Mouse (Mus musculus) embryonic facial prominence, embryonic 15.5 days (tissue): ENCODE results near the gene Olfr263. TPM values are rescaled to one million over a fixed set of nuclear protein-coding genes. Genes with fewer than 3 reads are reported as not detected.
"Not testable (repeated sequence)": the region's sequence is repeated elsewhere in the genome, so short reads cannot be mapped to it uniquely, and the experiment has no call there.

Experiments used
- ATAC-seq: fragments of 200-750 bp; cut with Nextera tagmentation; 2 replicates; pipeline ENCODE4 v1.8.0; 2017; ENCODE audit warnings: low read depth, moderate TSS enrichment; ENCODE audit not compliant: insufficient number of reproducible peaks, low FRiP score, low TSS enrichment
- H3K27ac ChIP-seq: fragments of 300-500 bp; sonication (generic); replicated peaks from 2 replicates; pipeline ENCODE4 v1.5.1; 2015; ENCODE audit warnings: mild to moderate bottlenecking, inconsistent platforms
- H3K27me3 ChIP-seq: fragments of 300-500 bp; sonication (generic); 2 replicates; pipeline ENCODE4 v1.6.1; 2015; ENCODE audit warnings: inconsistent platforms
- H3K36me3 ChIP-seq: fragments of 300-500 bp; sonication (generic); 2 replicates; pipeline ENCODE4 v1.6.1; 2015; ENCODE audit warnings: mild to moderate bottlenecking, inconsistent platforms
- H3K4me1 ChIP-seq: fragments of 300-500 bp; sonication (generic); 2 replicates; pipeline ENCODE4 v1.6.1; 2015; ENCODE audit warnings: inconsistent platforms
- H3K4me2 ChIP-seq: fragments of 300-500 bp; sonication (generic); replicated peaks from 2 replicates; pipeline ENCODE4 v1.6.1; 2015; ENCODE audit warnings: mild to moderate bottlenecking, inconsistent platforms
- H3K4me3 ChIP-seq: fragments of 300-500 bp; sonication (generic); replicated peaks from 2 replicates; pipeline ENCODE4 v1.5.1; 2015; ENCODE audit warnings: mild to moderate bottlenecking, inconsistent platforms
- H3K9ac ChIP-seq: fragments of 300-500 bp; sonication (generic); 2 replicates; pipeline ENCODE4 v1.6.1; 2015; ENCODE audit warnings: inconsistent platforms
- H3K9me3 ChIP-seq: fragments of 300-500 bp; sonication (generic); replicated peaks from 2 replicates; pipeline ENCODE4 v1.6.1; 2016; ENCODE audit warnings: inconsistent platforms
- WGBS: fragments of 180-500 bp; shearing (Covaris S2); methylation state at CpG from one replicate; pipeline ENCODE4 v1.1.7; 2015; 5-methylcytosine and 5-hydroxymethylcytosine counted together
- polyA plus RNA-seq: library from polyadenylated mRNA; unstranded; fragments of >200 nt; fragmentation: Nextera tagmentation; extraction: Ambion mirVana; gene quantifications from 2 replicates; pipeline ENCODE4 v1.2.1, GENCODE M21; 2015

The Olfr263 gene
- polyA plus RNA-seq = not detected in 2 replicates

DNA sequence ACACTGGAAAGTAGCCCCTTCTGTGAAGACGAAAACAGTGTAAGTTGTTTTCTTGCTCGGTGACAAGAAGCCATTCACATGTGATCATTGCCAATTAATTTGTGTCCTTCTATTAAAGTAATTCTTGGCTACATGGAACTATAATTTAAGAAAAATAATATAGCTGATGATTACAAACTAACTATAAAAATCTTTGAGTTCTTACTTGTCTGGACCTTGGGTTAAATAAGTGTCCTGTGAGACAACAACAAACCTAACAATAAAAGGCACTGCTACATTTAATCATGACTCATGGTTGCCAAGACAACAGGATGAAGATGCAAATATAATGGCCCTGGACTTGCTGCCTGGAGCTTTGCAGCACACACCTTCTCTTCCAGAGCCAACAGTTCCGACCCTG, at the start of gene Olfr263:
Gene Olfr263 (plus strand): TSS at position 301 of the 400 bp plus-strand sequence.
- not testable (repeated sequence) for H3K4me2 ChIP-seq, H3K27me3 ChIP-seq, H3K9ac ChIP-seq, ATAC-seq, H3K4me1 ChIP-seq, H3K27ac ChIP-seq, H3K4me3 ChIP-seq, H3K36me3 ChIP-seq, H3K9me3 ChIP-seq
- WGBS = 74% methylated on average over 3 of the region's 3 CpGs

DNA sequence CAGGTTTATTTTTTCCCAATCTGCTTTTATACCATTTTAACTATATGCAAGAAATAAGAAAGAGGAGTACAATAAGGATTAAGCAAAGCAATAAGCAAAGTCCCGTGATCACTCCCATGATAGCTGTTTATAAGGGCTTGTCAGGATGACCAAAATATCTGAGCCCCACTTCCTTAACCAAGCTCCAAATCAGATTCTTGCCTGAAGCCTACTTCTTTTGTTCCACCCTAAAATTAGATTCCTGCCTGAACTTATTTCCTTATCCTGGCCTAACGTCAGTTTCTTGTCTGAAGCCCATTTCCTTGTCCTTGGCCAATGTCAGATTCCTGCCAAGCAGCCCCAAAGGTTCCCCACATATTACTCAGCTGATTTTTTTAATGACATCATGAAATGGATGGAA, 46.8 kb upstream of the Olfr263 start:
- no peak for ATAC-seq
- Histone ChIP-seq H3K4me2 (no peak overlapping the region), H3K9ac (no peak overlapping the region), H3K27me3 (no peaks in the 10 kb centered on the region), H3K4me3 (no peak overlapping the region), H3K27ac (no peak overlapping the region), H3K9me3 (no peaks in the 10 kb centered on the region), H3K4me1 (no peaks in the 10 kb centered on the region), H3K36me3 (no peaks in the 10 kb centered on the region)
- WGBS = 55% methylated on average over 2 of the region's 2 CpGs

DNA sequence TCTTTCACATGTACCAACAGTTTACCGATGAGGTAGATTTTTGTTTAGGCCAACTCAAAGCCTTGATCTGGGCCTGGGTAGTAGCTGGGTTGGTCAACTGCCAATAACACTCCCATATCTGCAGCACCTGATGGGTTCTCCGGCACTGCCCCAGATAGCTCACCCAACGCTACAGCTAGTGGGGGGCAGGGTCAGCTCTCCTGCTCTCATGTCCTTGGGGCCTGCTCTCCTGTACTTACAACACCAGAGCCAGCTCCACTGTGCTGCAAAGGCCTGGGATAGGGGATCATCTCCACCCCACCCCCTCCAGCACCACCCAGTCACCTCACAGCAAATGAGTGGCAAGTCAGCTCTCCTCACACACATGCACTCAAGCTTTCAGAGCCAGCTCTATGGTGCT, 19.7 kb upstream of the Olfr263 start:
- Histone ChIP-seq H3K4me2 (no peak overlapping the region), H3K4me1 (no peaks in the 10 kb centered on the region), H3K27me3 (no peaks in the 10 kb centered on the region), H3K9ac (no peak overlapping the region), H3K27ac (no peak overlapping the region), H3K36me3 (no peaks in the 10 kb centered on the region), H3K9me3 (no peaks in the 10 kb centered on the region), H3K4me3 (no peak overlapping the region)
- ATAC-seq = 0 out of 2 replicates have a peak, but pooled peaks have one; percentile 19
- WGBS = 90% methylated on average over 3 of the region's 3 CpGs

DNA sequence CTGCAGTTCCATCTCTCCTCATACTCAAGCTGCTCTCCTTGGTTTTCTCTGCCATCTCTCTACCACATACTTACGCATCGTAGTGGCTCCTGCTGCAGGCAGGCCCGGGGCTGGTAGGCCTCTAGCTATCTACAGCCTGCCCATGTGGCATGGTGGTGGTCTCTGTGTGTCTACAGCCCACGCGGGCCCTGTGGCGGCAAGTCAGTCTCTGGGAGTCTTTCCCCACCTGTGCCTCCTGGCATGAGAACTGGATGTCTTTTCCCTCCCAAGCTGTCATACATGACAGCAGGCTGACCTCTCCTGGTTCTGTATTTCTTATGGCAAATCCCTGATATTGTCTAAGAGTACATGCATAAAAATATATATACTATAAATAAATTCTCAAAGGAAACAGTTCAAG, 19.0 kb upstream of the Olfr263 start:
- no peak overlapping the region for H3K27ac ChIP-seq
- no peak overlapping the region for H3K4me2 ChIP-seq
- 85% methylated on average over 6 of the region's 6 CpGs for WGBS
- no peak overlapping the region for H3K4me3 ChIP-seq
- H3K27me3 ChIP-seq = no peaks in the 10 kb centered on the region
- ATAC-seq = no peak; the same call in 1 of the 2 replicates
- no peak overlapping the region for H3K9ac ChIP-seq
- H3K36me3 ChIP-seq = no peaks in the 10 kb centered on the region
- no peaks in the 10 kb centered on the region for H3K4me1 ChIP-seq
- H3K9me3 ChIP-seq = no peaks in the 10 kb centered on the region

DNA sequence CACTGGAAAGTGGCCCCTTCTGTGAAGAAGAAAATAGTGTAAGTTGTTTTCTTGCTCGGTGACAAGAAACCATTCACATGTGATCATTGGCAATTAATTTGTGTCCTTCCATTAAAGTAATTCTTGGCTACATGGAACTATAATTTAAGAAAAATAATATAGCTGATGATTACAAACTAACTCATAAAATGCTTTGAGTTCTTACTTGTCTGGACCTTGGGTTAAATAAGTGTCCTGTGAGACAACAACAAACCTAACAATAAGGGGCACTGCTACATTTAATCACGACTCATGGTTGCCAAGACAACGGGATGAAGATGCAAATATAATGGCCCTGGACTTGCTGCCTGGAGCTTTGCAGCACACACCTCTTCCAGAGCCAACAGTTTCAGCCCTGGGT, 18.3 kb upstream of the Olfr263 start, which contains the start of gene Olfr1369-ps1:
Gene Olfr1369-ps1 (plus strand): TSS at position 301 of the 400 bp plus-strand sequence.
- not testable (repeated sequence) for H3K4me1 ChIP-seq, H3K9me3 ChIP-seq, ATAC-seq, H3K36me3 ChIP-seq, H3K9ac ChIP-seq, H3K4me2 ChIP-seq, H3K27ac ChIP-seq, H3K4me3 ChIP-seq, H3K27me3 ChIP-seq
- WGBS = 75% methylated on average over 3 of the region's 3 CpGs

DNA sequence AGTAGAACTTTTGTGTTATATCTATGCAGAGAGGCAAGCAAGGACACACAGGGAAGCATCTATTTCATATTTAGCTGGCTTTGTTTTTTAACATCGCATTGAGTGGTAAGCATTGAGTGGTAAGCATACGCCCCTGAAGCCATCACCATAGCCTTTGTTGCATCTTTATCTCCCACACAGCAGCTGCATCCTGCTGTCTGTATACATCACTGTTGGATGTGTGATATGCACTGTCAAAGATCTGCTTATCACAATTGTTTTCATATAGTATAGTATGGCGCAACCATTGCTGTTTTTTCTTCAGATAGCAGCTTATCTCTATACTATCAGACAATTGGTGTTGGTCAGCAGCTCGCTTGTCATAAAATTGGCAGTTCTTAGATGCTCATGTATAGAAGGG, 15.3 kb upstream of the Olfr263 start:
- WGBS = 78% methylated on average over 4 of the region's 4 CpGs

DNA sequence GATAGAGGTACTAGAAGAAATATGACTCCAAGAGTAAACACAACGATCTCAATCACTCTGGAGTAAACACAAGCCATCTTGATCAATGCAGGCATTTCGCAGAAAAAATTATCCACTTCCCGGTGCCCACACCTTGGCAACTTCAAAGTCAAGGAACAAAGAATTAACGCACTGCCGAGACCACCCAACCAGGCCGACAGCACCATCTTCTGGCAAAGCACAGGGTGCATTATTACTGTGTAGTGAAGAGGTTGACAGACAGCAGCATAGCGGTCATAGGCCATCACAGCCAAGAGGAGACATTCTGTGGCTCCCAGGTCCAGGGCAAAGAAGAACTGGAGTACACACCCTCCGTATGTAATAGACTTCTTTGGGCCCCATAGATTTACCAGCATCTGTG, 13.0 kb downstream of the Olfr263 start:
- no peaks in the 10 kb centered on the region for H3K27me3 ChIP-seq
- H3K4me2 ChIP-seq = no peak overlapping the region
- H3K9me3 ChIP-seq = no peaks in the 10 kb centered on the region
- H3K27ac ChIP-seq = no peak overlapping the region
- no peaks in the 10 kb centered on the region for H3K4me1 ChIP-seq
- no peak overlapping the region for H3K9ac ChIP-seq
- no peaks in the 10 kb centered on the region for H3K36me3 ChIP-seq
- ATAC-seq = no peak
- no peak overlapping the region for H3K4me3 ChIP-seq
- 44% methylated on average over 8 of the region's 8 CpGs for WGBS

More for the DNA sequence above, 15.3 kb upstream of the Olfr263 start:
- H3K27ac ChIP-seq = no peak overlapping the region
- no peak overlapping the region for H3K4me3 ChIP-seq
- H3K27me3 ChIP-seq = no peaks in the 10 kb centered on the region
- H3K4me2 ChIP-seq = no peak overlapping the region
- no peaks in the 10 kb centered on the region for H3K9me3 ChIP-seq
- H3K9ac ChIP-seq = no peak overlapping the region
- H3K4me1 ChIP-seq = no peaks in the 10 kb centered on the region
- H3K36me3 ChIP-seq = no peaks in the 10 kb centered on the region
- no peak for ATAC-seq

DNA sequence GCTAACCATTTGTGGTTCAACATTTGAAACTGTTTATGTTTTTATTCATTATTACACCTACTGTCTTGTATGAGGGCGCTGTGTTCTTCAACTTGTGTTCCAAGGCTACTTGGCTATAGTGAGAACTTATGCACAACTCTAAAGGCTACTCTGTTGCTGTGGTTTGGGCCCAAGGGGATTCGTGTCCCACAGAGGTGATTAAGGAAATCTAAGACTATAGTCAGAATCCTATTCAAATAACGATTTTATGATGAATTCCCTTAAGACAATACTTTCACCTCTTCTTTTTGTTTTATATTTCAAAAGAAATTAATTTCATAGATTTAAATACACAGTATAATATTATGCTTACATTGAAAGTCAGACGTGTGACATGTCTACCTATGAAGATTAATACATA, 16.3 kb downstream of the Olfr263 start, which contains the start of gene Olfr1368:
Gene Olfr1368 (minus strand): TSS at position 101 of the 400 bp plus-strand sequence.
- no peak for ATAC-seq
- Histone ChIP-seq H3K9me3 (no peaks in the 10 kb centered on the region), H3K27me3 (no peaks in the 10 kb centered on the region), H3K36me3 (no peaks in the 10 kb centered on the region), H3K4me2 (no peak within 1 kb of the TSS), H3K9ac (no peak within 1 kb of the TSS), H3K4me3 (no peak within 1 kb of the TSS), H3K4me1 (no peaks in the 10 kb centered on the region), H3K27ac (no peak within 1 kb of the TSS)
- 72% methylated on average over 4 of the region's 4 CpGs for WGBS

DNA sequence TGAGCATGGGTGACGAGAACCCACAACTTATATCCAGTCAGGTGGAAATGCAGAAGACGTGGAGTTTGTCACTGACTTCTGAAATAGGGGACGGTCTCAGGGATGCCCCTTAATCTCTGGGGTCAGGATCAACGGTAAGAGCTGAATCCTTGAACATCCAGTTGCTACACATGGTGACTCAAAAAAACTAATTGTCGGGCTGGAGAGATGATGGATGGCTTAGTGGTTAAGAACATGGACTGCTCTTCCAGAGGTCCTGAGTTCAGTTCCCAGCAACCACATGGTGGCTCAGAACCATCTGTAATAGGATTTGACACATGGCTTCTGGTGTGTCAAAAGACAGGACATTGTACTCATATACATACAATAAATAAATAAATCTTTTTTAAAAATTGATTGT, 26.4 kb downstream of the Olfr263 start:
- no peak for ATAC-seq
- H3K27me3 ChIP-seq = 0 out of 2 replicates have a peak, but pooled peaks cover 4% of the 10 kb centered on the region
- H3K4me1 ChIP-seq = peaks cover 6% of the 10 kb centered on the region; the same call in 1 of the 2 replicates
- H3K9me3 ChIP-seq = no peaks in the 10 kb centered on the region
- H3K4me2 ChIP-seq = no peak overlapping the region
- H3K27ac ChIP-seq = no peak overlapping the region
- H3K4me3 ChIP-seq = no peak overlapping the region
- 81% methylated on average over 5 of the region's 5 CpGs for WGBS
- no peaks in the 10 kb centered on the region for H3K36me3 ChIP-seq
- no peak overlapping the region for H3K9ac ChIP-seq

DNA sequence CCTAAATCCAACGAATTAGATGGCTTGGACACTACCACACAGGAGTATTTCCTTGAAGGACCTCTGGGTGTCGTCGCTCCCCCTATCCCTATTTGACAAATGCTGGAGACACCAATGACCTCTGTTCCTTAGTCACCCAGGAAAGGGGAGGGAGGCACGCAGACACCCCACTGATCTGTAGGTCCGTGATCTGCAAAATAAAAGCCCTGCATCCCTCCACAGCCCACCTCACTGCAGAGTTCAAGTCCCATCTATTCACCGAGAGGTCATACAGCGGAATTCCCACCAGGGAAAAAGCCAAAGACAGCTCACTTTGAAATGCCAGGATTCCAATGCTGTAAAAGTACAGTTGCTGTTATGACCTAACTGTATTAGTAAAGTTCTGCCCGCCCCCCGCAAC, 28.6 kb downstream of the Olfr263 start:
- H3K36me3 ChIP-seq = no peaks in the 10 kb centered on the region
- no peak overlapping the region for H3K9ac ChIP-seq
- H3K4me1 ChIP-seq = peaks cover 6% of the 10 kb centered on the region; the same call in 1 of the 2 replicates
- H3K27me3 ChIP-seq = 0 out of 2 replicates have a peak, but pooled peaks cover 4% of the 10 kb centered on the region
- peak overlapping the region; percentile 94 for H3K4me2 ChIP-seq
- no peak overlapping the region for H3K4me3 ChIP-seq
- no peak for ATAC-seq
- WGBS = 8% methylated on average over 9 of the region's 9 CpGs
- no peaks in the 10 kb centered on the region for H3K9me3 ChIP-seq
- no peak overlapping the region for H3K27ac ChIP-seq

DNA sequence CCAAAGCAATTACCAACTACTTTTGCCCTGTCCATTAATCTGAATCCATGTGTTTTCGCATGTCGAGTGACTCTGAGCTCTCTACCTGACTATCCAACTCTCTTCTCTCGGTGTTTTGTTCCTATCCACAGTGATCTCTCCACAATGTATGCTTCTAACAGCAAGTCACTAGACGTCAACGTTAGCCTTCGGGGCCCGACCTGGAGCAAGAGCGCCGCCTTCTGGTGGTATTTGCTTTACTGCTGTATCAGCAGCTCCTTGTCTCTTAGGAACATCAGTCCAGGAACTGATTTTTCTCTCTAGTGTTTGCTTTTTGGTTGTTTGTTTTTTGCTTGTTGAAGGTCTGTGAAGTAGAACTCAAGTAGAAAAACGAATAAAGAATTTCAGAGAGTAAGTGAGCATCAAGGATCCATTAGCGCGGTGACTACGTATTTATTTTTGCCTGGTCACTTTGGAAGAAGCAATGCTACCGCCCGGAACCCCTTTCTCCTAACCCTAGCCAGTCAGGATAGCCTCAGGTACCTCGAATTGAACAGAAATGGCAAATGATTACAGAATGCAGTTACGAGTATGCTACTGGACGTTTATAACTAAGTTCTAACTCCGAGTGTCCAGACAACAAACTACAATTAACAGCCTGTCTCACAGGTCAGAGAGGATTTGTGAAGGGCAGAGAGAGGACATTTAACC, 29.5 kb downstream of the Olfr263 start:
- Histone ChIP-seq H3K27ac (no peak overlapping the region), H3K4me3 (peak overlapping the region; percentile 74), H3K9me3 (no peaks in the 10 kb centered on the region), H3K4me1 (peaks cover 6% of the 10 kb centered on the region; the same call in 1 of the 2 replicates), H3K27me3 (0 out of 2 replicates have a peak, but pooled peaks cover 4% of the 10 kb centered on the region), H3K36me3 (no peaks in the 10 kb centered on the region), H3K9ac (peak overlapping the region; percentile 24; the same call in 1 of the 2 replicates), H3K4me2 (peak overlapping the region; percentile 94)
- WGBS = under 1% methylated on average over 19 of the region's 19 CpGs
- no peak; the same call in 1 of the 2 replicates for ATAC-seq

DNA sequence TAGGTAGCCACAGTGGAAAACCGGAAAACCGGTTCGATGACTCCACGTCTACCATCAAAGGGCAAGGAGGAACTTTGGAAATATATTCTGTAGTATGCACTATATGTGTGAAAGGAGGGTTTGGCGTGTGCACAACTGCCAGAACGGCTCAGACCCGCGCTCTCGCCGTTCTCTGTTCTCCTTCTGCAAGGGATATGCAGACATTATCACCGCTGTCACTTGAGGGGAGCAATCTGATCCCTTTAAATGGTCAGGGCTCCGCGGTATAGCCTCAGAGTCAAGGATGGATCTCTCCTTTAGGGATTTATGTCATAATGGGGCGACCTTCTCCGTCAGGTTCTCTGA, 30.0 kb downstream of the Olfr263 start:
- WGBS = under 1% methylated on average over 15 of the region's 15 CpGs
- Histone ChIP-seq H3K4me1 (peaks cover 6% of the 10 kb centered on the region; the same call in 1 of the 2 replicates), H3K9ac (peak overlapping the region; percentile 24), H3K4me3 (peak overlapping the region; percentile 74), H3K36me3 (no peaks in the 10 kb centered on the region), H3K27ac (no peak overlapping the region), H3K9me3 (no peaks in the 10 kb centered on the region), H3K4me2 (peak overlapping the region; percentile 94), H3K27me3 (0 out of 2 replicates have a peak, but pooled peaks cover 4% of the 10 kb centered on the region)
- ATAC-seq = no peak
